Mouse (Mus musculus) brain, embryonic 14.5 days (tissue): ENCODE measurements around the gene Ephb2.

ENCODE experiments used
- CTCF ChIP-seq: fragments of 200-500 bp; IDR thresholded peaks from 2 replicates; pipeline ENCODE4 v1.5.1; 2012; ENCODE audit warnings: inconsistent platforms, mild to moderate bottlenecking, moderate library complexity, borderline replicate concordance; ENCODE audit not compliant: insufficient read depth, insufficient read length; ENCODE audit errors: extremely low read depth
- POLR2A ChIP-seq: fragments of 200-500 bp; IDR thresholded peaks from 2 replicates; pipeline ENCODE4 v1.6.1; 2012; ENCODE audit warnings: mild to moderate bottlenecking, inconsistent platforms, borderline replicate concordance; ENCODE audit not compliant: poor library complexity, insufficient read depth, insufficient read length, severe bottlenecking; ENCODE audit errors: extremely low read depth

DNA sequence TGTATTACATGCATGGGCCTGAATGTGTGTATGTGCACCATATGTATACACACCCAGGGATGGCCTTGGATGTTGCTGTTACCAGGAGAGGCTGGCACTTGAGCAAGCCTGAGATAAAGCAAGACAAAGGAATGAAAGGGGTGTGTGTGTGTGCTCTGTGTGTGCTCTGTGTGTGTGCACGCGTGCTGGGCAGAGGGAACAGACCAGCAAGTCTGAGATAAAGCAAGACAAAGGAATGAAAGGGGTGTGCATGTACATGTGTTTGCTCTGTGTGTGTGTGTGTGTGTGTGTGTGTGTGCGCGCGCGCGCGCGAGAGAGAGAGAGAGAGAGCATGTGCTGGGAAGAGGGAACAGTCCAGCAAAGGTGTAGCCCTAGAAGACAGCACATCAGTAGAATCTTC, 125.4 kb downstream of the Ephb2 start:
- no peak for TF ChIP-seq CTCF
- no peak for TF ChIP-seq POLR2A
